Mouse (Mus musculus): Measurements from ENCODE around the gene Eps8l2. TPM values are rescaled to one million over a fixed set of nuclear protein-coding genes. Genes with fewer than 3 reads are reported as not detected.

Eps8l2 gene
- polyA plus RNA-seq, 1 experiment from 2014 or later: 1.4 TPM

DNA sequence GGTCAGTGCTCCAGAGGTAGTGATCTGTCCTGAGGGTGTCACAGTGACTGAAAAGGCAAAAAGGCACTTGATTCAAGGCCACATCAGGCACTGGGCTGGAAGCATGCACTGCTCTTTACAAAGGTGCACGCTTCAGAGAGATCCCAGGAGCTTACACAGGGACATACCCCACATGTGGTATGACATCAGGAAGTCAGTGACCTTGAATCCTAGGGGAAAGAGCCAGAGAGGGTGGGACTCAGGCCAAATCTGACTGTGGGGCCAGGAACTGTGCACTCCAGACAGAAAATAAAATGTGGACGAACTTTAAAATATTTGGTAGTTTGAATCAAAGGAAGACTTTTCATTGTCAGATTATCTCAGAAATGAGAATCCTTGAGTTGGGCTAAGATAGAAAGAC is 24.3 kb upstream of the Eps8l2 start:
- Histone ChIP-seq H3K9me3 (no peaks in the 10 kb centered on the region), H3K4me3 (no peak overlapping the region), H3K27me3 (replicated peaks) (no peaks in the 10 kb centered on the region), H3K27ac (replicated peaks) (no peak overlapping the region), H3K9ac (0 out of 2 replicates have a peak overlapping the region, but pooled peaks have one; percentile 28), H3K4me1 (0 out of 2 replicates have a peak, but pooled peaks cover 4% of the 10 kb centered on the region), H3K36me3 (peaks cover 99% of the 10 kb centered on the region), H3K4me2 (no peak overlapping the region)
- no peak for ATAC-seq (ENCODE audit: extremely low read depth, insufficient number of reproducible peaks, low FRiP score, low TSS enrichment)
- 79% methylated on average over 2 of the region's 2 CpGs for WGBS

DNA sequence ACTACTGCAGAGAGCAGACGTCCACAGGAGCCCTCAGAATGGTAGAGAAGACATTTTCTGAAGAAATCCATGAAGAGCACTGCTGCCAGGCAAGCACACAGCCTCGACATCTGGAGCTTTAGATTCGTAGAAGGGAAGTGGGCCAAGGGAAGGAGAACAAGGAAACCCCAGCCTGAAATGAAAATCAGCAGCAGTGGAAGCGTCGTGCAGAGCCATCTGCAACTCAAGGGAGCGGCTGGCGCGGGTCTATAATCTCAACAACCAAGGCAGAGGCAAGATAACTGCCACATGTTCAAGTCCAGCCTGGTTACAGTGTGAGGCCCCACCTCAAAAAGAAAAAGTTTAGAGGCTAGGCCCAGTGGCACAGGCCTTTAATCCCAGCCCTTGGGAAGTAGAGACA is 23.6 kb upstream of the Eps8l2 start:
- ATAC-seq (ENCODE audit: extremely low read depth, insufficient number of reproducible peaks, low FRiP score, low TSS enrichment): no peak
- Histone ChIP-seq H3K27me3 (replicated peaks) (no peaks in the 10 kb centered on the region), H3K27ac (replicated peaks) (no peak overlapping the region), H3K4me3 (no peak overlapping the region), H3K4me1 (0 out of 2 replicates have a peak, but pooled peaks cover 5% of the 10 kb centered on the region), H3K9me3 (no peaks in the 10 kb centered on the region), H3K9ac (no peak overlapping the region), H3K4me2 (no peak overlapping the region), H3K36me3 (peaks cover 99% of the 10 kb centered on the region)
- WGBS: 79% methylated on average over 8 of the region's 8 CpGs

DNA sequence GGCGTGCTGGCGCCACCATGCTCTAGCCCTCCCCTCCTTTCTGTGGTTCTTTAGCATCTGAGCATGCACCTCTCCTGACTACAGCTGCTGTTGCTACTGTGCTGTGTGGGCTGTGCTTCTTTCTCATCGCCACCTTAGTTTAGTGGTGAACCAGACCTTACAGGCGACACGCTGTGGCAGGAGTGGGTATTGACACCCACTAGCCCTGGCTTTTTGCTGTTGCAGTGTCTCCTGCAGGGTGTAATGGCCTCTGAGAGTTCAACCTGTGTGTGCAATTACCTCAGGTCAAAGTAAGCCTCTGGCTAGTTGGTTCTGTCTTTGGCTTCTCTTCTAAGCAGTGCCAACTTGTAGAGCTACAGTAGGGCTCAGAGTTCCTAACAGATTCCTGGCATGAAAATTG is 22.7 kb upstream of the Eps8l2 start:
- no peaks in the 10 kb centered on the region for H3K9me3 ChIP-seq
- no peak for ATAC-seq (ENCODE audit: extremely low read depth, insufficient number of reproducible peaks, low FRiP score, low TSS enrichment)
- H3K4me1 ChIP-seq: 0 out of 2 replicates have a peak, but pooled peaks cover 5% of the 10 kb centered on the region
- peaks cover 99% of the 10 kb centered on the region for H3K36me3 ChIP-seq
- no peak overlapping the region for H3K4me2 ChIP-seq
- H3K27me3 ChIP-seq (replicated peaks): no peaks in the 10 kb centered on the region
- 75% methylated on average over 5 of the region's 5 CpGs for WGBS
- H3K27ac ChIP-seq (replicated peaks): no peak overlapping the region
- H3K9ac ChIP-seq: no peak overlapping the region
- no peak overlapping the region for H3K4me3 ChIP-seq

DNA sequence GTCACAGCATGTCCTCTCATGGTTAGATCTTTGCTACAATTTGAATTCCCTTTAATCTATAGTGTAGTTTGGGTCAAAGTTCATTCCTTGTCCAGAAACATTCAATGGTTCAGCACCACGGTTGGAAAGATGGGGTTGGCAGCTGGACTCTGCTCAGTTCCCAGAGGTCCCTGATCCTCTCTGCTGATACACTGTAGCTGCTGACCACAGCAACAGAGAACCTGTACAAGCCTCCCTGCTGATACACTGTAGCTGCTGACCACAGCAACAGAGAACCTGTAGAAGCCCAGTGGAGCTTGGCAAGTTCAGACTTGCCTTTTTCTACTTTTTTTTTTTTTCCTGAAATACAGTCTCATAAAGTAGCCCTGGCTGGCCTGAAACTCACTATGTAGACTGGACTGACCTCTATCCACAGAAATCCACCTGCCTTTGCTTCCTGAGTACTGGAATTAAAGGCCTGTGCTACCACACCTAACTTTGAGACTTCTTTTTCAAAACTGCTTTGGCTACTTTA is 21.0 kb upstream of the Eps8l2 start:
- WGBS: 72% methylated on average over 1 of the region's 1 CpGs
- ATAC-seq (ENCODE audit: extremely low read depth, insufficient number of reproducible peaks, low FRiP score, low TSS enrichment): no peak
- Histone ChIP-seq H3K36me3 (peaks cover 99% of the 10 kb centered on the region), H3K4me2 (no peak overlapping the region), H3K9ac (no peak overlapping the region), H3K9me3 (no peaks in the 10 kb centered on the region), H3K4me3 (no peak overlapping the region), H3K27me3 (replicated peaks) (no peaks in the 10 kb centered on the region), H3K4me1 (0 out of 2 replicates have a peak, but pooled peaks cover 5% of the 10 kb centered on the region), H3K27ac (replicated peaks) (no peak overlapping the region)

DNA sequence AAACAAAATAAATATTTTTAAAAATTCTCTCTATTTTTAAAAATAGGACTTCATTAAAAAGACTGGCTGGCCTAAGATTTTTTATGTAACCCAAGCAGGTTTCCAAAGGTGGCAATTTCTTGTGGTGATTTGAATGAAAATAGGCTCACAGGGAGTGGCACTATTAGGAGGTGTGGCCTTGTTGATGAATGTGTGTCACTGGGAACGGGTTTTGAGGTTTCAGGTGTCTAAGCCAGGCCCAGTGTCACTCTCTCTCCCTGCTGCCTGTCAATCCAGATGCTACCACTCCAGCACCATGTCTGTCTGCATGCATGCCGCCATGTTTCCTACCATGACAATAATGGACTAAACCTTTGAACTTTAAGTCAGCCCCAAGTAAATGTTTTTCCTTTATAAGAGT is 19.2 kb upstream of the Eps8l2 start:
- no peaks in the 10 kb centered on the region for H3K27me3 ChIP-seq (replicated peaks)
- H3K4me2 ChIP-seq: no peak overlapping the region
- no peak for ATAC-seq (ENCODE audit: extremely low read depth, insufficient number of reproducible peaks, low FRiP score, low TSS enrichment)
- no peak overlapping the region for H3K4me3 ChIP-seq
- 83% methylated on average over 2 of the region's 2 CpGs for WGBS
- no peaks in the 10 kb centered on the region for H3K9me3 ChIP-seq
- H3K9ac ChIP-seq: no peak overlapping the region
- no peak overlapping the region for H3K27ac ChIP-seq (replicated peaks)
- peaks cover 100% of the 10 kb centered on the region for H3K36me3 ChIP-seq
- H3K4me1 ChIP-seq: 0 out of 2 replicates have a peak, but pooled peaks cover 5% of the 10 kb centered on the region

DNA sequence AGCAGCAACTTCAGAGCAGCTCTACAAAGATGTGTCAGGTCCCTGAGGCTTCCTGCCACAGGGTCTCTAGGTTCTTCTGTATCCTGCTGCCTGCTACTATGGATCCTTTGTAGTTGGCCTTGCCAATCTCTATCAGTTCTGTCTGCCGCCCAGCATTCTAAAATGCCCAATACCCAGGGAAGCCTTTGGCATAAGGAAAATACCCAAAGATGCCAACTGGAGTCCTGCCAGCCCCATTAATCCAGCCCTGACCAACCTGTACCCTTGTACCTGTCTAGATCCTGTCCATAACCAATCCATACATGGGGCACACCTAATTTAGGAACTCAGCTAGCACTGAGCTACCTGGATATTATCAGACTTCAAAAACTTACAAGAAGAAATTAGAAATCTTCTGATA is 14.0 kb upstream of the Eps8l2 start:
- no peaks in the 10 kb centered on the region for H3K9me3 ChIP-seq
- H3K36me3 ChIP-seq: peaks cover 49% of the 10 kb centered on the region
- no peak overlapping the region for H3K4me2 ChIP-seq
- peak overlapping the region; percentile 52 for H3K9ac ChIP-seq
- no peak for ATAC-seq (ENCODE audit: extremely low read depth, insufficient number of reproducible peaks, low FRiP score, low TSS enrichment)
- no peak overlapping the region for H3K27ac ChIP-seq (replicated peaks)
- WGBS: 97% methylated on average over 1 of the region's 1 CpGs
- H3K4me1 ChIP-seq: peaks cover 26% of the 10 kb centered on the region
- no peaks in the 10 kb centered on the region for H3K27me3 ChIP-seq (replicated peaks)
- H3K4me3 ChIP-seq: no peak overlapping the region

DNA sequence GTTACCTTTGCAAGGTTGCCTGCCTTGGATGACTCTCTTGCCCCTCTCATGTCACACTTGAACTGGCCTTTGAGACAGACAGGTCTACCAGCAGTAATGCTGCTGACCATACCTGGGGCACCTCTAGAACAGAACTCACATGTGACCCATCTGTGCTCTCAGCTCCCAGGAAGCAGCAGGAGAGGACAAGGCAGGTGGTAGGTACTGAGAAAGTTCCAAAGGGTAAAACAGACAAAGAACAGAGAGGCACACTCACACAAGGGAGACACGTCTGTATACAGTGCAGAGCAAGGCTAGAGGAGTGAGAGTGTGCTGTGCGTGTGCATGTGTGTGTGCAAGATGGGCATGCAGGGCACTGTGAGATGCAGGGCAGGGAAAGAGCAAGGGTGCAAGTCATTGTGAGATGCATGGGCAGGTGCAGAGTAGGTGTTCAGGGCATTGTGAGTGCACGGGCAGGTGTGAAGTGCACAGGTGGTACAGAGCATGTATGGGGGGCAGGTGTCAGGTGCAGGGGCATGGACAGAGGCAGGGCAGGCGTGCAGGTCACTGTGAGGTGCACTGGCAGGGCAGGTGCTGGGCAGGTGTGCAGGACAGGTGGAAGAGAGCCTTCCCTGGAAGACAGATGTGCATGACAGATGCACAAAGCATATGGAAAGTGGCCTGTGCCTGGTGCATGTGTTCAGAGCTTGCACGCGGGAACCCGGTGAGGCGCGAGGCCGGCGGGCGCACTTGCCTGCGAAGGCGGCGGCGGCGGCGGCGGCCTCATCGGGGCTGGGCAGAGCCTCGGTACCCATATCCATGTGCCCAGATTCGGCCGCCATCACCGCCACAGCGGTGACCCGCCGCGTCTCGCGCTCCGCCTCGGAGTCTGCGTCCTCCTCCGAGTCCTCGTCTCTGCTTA is 11.9 kb upstream of the Eps8l2 start:
- Histone ChIP-seq H3K9ac (peak overlapping the region; percentile 97), H3K36me3 (peaks cover 28% of the 10 kb centered on the region), H3K27me3 (replicated peaks) (no peaks in the 10 kb centered on the region), H3K27ac (replicated peaks) (peak overlapping the region; percentile 97), H3K4me3 (peak overlapping the region; percentile 68), H3K4me2 (peak overlapping the region; percentile 99), H3K4me1 (peaks cover 26% of the 10 kb centered on the region), H3K9me3 (no peaks in the 10 kb centered on the region)
- 6% methylated on average over 34 of the region's 35 CpGs for WGBS
- ATAC-seq (ENCODE audit: extremely low read depth, insufficient number of reproducible peaks, low FRiP score, low TSS enrichment): peak; percentile 17

DNA sequence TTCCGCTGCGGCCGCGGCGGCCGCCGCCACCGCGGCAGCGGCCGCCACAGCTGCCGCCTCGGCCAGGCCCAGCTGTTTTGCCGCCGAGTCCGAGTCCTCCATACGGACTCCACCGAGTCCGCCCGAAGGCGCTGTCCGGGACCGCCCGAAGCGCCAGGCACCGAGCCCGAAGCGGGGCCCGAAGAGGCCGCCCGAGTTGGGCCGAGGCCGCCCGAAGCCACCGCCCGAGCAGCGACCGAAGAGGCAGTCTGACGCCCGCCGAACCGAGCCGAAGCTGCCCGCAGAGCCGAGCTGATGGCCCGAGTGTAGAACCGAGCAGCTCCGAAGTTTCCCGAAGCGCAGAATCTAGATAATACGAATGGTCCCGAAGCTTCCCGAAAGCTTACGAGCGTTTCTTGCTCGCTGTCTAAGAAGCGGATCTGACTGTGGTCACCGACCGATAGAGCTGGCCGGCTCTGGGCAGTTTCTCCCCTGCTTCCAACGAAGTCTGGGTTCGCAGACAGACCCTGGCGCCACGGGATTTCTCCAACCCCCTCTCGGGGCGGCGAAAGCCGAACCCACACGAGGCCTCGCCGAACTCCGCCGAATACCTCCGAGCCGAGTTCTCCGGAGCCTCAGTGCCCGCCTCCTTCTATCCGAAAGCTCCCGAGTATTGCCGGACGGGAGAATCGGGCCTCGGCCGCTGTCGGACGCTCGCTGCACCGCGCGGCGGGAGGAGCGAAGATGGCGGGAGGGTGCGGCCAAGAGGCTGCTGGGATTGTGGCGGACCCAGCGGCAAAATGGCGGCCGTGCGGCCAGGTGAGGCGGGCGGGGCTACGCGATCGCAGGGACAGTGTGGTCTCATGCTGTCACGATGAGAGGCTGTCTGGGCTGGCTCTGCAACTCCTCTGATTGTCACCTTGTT is 11.0 kb upstream of the Eps8l2 start, which contains the start of the genes Deaf1 and Tmem80:
Gene Deaf1 (minus strand): TSS at position 222 of the 904 bp plus-strand sequence.
Gene Tmem80 (plus strand): TSS at position 271 of the 904 bp plus-strand sequence.
- under 1% methylated on average over 96 of the region's 105 CpGs for WGBS

DNA sequence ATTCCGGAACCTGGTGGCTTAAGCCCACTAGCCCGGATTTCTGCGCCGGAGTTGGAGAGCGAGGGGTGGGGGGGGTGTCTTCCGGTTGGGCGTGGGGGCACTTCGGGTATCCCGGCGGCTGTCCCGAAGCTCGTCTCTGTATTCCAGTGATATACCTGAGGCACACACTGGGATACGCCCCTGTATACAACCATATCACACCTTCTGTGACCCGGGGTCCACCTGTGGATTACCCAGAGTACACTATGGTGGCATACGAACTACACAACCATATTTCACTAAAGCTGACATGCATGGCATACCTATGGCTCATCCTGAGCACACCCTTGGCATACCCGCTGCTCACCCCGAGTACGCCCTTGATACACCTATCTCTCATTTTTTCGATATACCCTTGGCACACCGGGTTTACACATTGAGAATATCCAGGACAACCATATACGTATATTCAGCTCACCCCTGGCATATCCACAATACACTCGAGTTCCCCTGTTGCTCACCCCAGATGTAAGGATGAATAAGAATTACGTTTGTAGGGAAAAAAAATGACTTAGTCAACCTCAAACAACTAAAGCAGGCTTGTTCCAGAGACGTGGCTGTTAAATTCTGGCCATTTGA is 10.2 kb upstream of the Eps8l2 start:
- Histone ChIP-seq H3K36me3 (peaks cover 22% of the 10 kb centered on the region), H3K4me2 (peak overlapping the region; percentile 99), H3K27ac (replicated peaks) (peak overlapping the region; percentile 97), H3K4me1 (peaks cover 26% of the 10 kb centered on the region), H3K27me3 (replicated peaks) (no peaks in the 10 kb centered on the region), H3K9ac (peak overlapping the region; percentile 97), H3K9me3 (no peaks in the 10 kb centered on the region), H3K4me3 (peak overlapping the region; percentile 68)
- WGBS: 17% methylated on average over 24 of the region's 24 CpGs
- ATAC-seq (ENCODE audit: extremely low read depth, insufficient number of reproducible peaks, low FRiP score, low TSS enrichment): no peak

More for the DNA sequence above, 11.0 kb upstream of the Eps8l2 start, which contains the start of the genes Deaf1 and Tmem80:
- Histone ChIP-seq H3K4me3 (peak within 1 kb of the TSS; percentile 68), H3K9ac (peak within 1 kb of the TSS; percentile 97), H3K4me1 (peaks cover 26% of the 10 kb centered on the region), H3K27me3 (replicated peaks) (no peaks in the 10 kb centered on the region), H3K9me3 (no peaks in the 10 kb centered on the region), H3K27ac (replicated peaks) (peak within 1 kb of the TSS; percentile 97), H3K4me2 (peak within 1 kb of the TSS; percentile 99), H3K36me3 (peaks cover 22% of the 10 kb centered on the region)
- ATAC-seq (ENCODE audit: extremely low read depth, insufficient number of reproducible peaks, low FRiP score, low TSS enrichment): peak; percentile 92

DNA sequence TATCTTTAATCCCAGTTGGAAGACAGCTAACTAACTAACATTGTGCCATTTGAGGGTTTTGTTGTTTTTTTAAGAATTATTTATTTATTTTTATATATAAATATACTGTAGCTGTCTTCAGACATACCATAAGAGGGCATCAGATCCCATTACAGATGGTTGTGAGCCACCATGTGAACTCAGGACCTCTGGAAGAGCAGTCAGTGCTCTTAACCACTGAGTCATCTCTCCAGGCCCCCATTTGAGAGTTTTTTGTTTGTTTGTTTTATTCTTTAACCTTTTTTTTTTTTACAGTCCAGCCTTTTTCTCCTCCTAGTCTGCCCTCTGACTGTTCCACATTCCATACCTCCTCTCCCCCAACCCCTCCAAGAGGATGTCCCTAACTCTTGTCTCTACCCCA is 8.0 kb upstream of the Eps8l2 start:
- Histone ChIP-seq H3K27ac (replicated peaks) (no peak overlapping the region), H3K9ac (no peak overlapping the region), H3K27me3 (replicated peaks) (no peaks in the 10 kb centered on the region), H3K4me1 (peaks cover 20% of the 10 kb centered on the region), H3K4me2 (no peak overlapping the region), H3K36me3 (peaks cover 28% of the 10 kb centered on the region), H3K9me3 (no peaks in the 10 kb centered on the region), H3K4me3 (no peak overlapping the region)
- ATAC-seq (ENCODE audit: extremely low read depth, insufficient number of reproducible peaks, low FRiP score, low TSS enrichment): no peak
